Mouse (Mus musculus) midbrain, embryonic 10.5 days (tissue): ENCODE results near the gene Gm44973. TPM values are rescaled to one million over a fixed set of nuclear protein-coding genes. Genes with fewer than 3 reads are reported as not detected.

ENCODE experiments used
- DNase-seq: peaks from one replicate; pipeline ENCODE4 v3.0.0-alpha.2; 2017; ENCODE audit warnings: low spot score
- H3K27ac ChIP-seq: fragments of 300-500 bp; sonication (generic); replicated peaks from 2 replicates; pipeline ENCODE4 v1.5.1; 2016; ENCODE audit warnings: mild to moderate bottlenecking
- H3K27me3 ChIP-seq: fragments of 300-500 bp; sonication (generic); 2 replicates; pipeline ENCODE4 v1.6.1; 2016; ENCODE audit warnings: low read depth, mild to moderate bottlenecking; ENCODE audit not compliant: poor library complexity, severe bottlenecking
- H3K36me3 ChIP-seq: fragments of 300-500 bp; sonication (generic); 2 replicates; pipeline ENCODE4 v1.6.1; 2016; ENCODE audit warnings: mild to moderate bottlenecking, moderate library complexity
- H3K4me1 ChIP-seq: fragments of 300-500 bp; sonication (generic); 2 replicates; pipeline ENCODE4 v1.6.1; 2016
- H3K4me3 ChIP-seq: fragments of 300-500 bp; sonication (generic); 2 replicates; pipeline ENCODE4 v1.5.1; 2016; ENCODE audit warnings: mild to moderate bottlenecking, moderate library complexity
- H3K9me3 ChIP-seq: fragments of 300-500 bp; sonication (generic); replicated peaks from 2 replicates; pipeline ENCODE4 v1.6.1; 2016; ENCODE audit warnings: mild to moderate bottlenecking
- WGBS: fragments of 180-500 bp; shearing (Covaris S2); methylation state at CpG from one replicate; pipeline ENCODE4 v1.1.7; 2016; 5-methylcytosine and 5-hydroxymethylcytosine counted together
- polyA plus RNA-seq: library from polyadenylated mRNA; unstranded; fragments of >200 nt; fragmentation: Nextera tagmentation; extraction: Ambion mirVana; gene quantifications from 2 replicates; pipeline ENCODE4 v1.2.1, GENCODE M21; 2016

The Gm44973 gene
- polyA plus RNA-seq, 1 experiment from 2014 or later: 1.2 TPM

- WGBS: under 1% methylated on average over 81 of the region's 81 CpGs
- H3K36me3 ChIP-seq: peaks cover 71% of the 10 kb centered on the region
- H3K4me1 ChIP-seq: peaks cover 20% of the 10 kb centered on the region
These were observed 64.9 kb downstream of the Gm44973 start, which contains the start of gene Epn1 for GRCm38 (mm10) chr7:5080010-5080751. Gene Epn1 (plus strand): TSS chr7:5080235.

GRCm38 (mm10) chr7:5080815-5081214, 65.5 kb downstream of the Gm44973 start:
- Histone ChIP-seq H3K27ac (peak overlapping the region; percentile 93), H3K27me3 (no peaks in the 10 kb centered on the region), H3K4me1 (peaks cover 20% of the 10 kb centered on the region), H3K4me3 (peak overlapping the region; percentile 95), H3K36me3 (peaks cover 72% of the 10 kb centered on the region), H3K9me3 (no peaks in the 10 kb centered on the region)
- DNase-seq: no peak
- WGBS: 26% methylated on average over 6 of the region's 6 CpGs

More at GRCm38 (mm10) chr7:5080010-5080751, 64.9 kb downstream of the Gm44973 start, which contains the start of gene Epn1:
- Histone ChIP-seq H3K4me3 (peak within 1 kb of the TSS; percentile 95), H3K27ac (peak within 1 kb of the TSS; percentile 93), H3K9me3 (no peaks in the 10 kb centered on the region), H3K27me3 (no peaks in the 10 kb centered on the region)
- peak; percentile 95 for DNase-seq

GRCm38 (mm10) chr7:5081241-5081640, 65.9 kb downstream of the Gm44973 start:
- Histone ChIP-seq H3K4me3 (peak overlapping the region; percentile 95), H3K36me3 (peaks cover 73% of the 10 kb centered on the region), H3K27ac (no peak overlapping the region), H3K4me1 (peaks cover 20% of the 10 kb centered on the region), H3K9me3 (no peaks in the 10 kb centered on the region; the same call in 1 of the 2 replicates), H3K27me3 (no peaks in the 10 kb centered on the region)
- 85% methylated on average over 6 of the region's 6 CpGs for WGBS
- no peak for DNase-seq

GRCm38 (mm10) chr7:5081939-5082338, 66.6 kb downstream of the Gm44973 start:
- Histone ChIP-seq H3K36me3 (peaks cover 72% of the 10 kb centered on the region), H3K4me3 (peak overlapping the region; percentile 95; the same call in 1 of the 2 replicates)
- 100% methylated on average over 2 of the region's 2 CpGs for WGBS

More at GRCm38 (mm10) chr7:5081939-5082338, 66.6 kb downstream of the Gm44973 start:
- H3K27ac ChIP-seq: no peak overlapping the region
- no peaks in the 10 kb centered on the region for H3K27me3 ChIP-seq
- H3K4me1 ChIP-seq: peaks cover 20% of the 10 kb centered on the region
- no peaks in the 10 kb centered on the region; the same call in 1 of the 2 replicates for H3K9me3 ChIP-seq
- no peak for DNase-seq

Other genes starting within 250 kb of the Gm44973 start
- gene Fam71e2, start 244.2 kb upstream of the Gm44973 start, polyA plus RNA-seq: not detected in 2 replicates
- 0.21 TPM in 1 of 2 replicates, not detected in the other for gene Il11, start 232.6 kb upstream of the Gm44973 start, polyA plus RNA-seq
- not detected in 2 replicates for gene Tmem190, start 232.6 kb upstream of the Gm44973 start, polyA plus RNA-seq
- 2.7 and 3.4 TPM in 2 replicates for gene Tmem238, start 225.8 kb upstream of the Gm44973 start, polyA plus RNA-seq
- gene Rpl28, start 222.6 kb upstream of the Gm44973 start, polyA plus RNA-seq: 339 and 383 TPM in 2 replicates
- gene Ube2s, start 202.9 kb upstream of the Gm44973 start, polyA plus RNA-seq: 357 and 426 TPM in 2 replicates
- gene Shisa7, start 170.8 kb upstream of the Gm44973 start, polyA plus RNA-seq: 0.28 and 1.1 TPM in 2 replicates
- gene Isoc2b, start 145.2 kb upstream of the Gm44973 start, polyA plus RNA-seq: 2.8 and 4.1 TPM in 2 replicates
- 0.64 and 0.70 TPM in 2 replicates for gene Isoc2a, start 138.3 kb upstream of the Gm44973 start, polyA plus RNA-seq
- gene Gm36210, start 109.0 kb upstream of the Gm44973 start, polyA plus RNA-seq: 0.20 TPM in 1 of 2 replicates, not detected in the other
- gene Zfp628, start 100.3 kb upstream of the Gm44973 start, polyA plus RNA-seq: 4.3 and 4.7 TPM in 2 replicates
- gene Nat14, start 93.5 kb upstream of the Gm44973 start, polyA plus RNA-seq: 10.4 and 11.6 TPM in 2 replicates
- gene Ssc5d, start 89.7 kb upstream of the Gm44973 start, polyA plus RNA-seq: 1.6 and 1.9 TPM in 2 replicates
- 0.05 and 0.26 TPM in 2 replicates for gene Sbk2, start 51.1 kb upstream of the Gm44973 start, polyA plus RNA-seq
- not detected in 2 replicates for gene Sbk3, start 44.3 kb upstream of the Gm44973 start, polyA plus RNA-seq
- gene Zfp579, start 19.3 kb upstream of the Gm44973 start, polyA plus RNA-seq: 26.2 and 35.6 TPM in 2 replicates
- gene Zfp524, start 1.1 kb upstream of the Gm44973 start, polyA plus RNA-seq: 7.1 and 9.1 TPM in 2 replicates
- 56.7 and 58.1 TPM in 2 replicates for gene Fiz1, start 799 bp upstream of the Gm44973 start, polyA plus RNA-seq
- gene Zfp865, start 4.9 kb downstream of the Gm44973 start, polyA plus RNA-seq: 5.2 and 5.5 TPM in 2 replicates
- gene Ccdc106, start 5.1 kb downstream of the Gm44973 start, polyA plus RNA-seq: 5.1 and 5.2 TPM in 2 replicates
- not detected in 2 replicates for gene 4632433K11Rik, start 18.6 kb downstream of the Gm44973 start, polyA plus RNA-seq
- 2.8 and 4.2 TPM in 2 replicates for gene Zfp784, start 22.9 kb downstream of the Gm44973 start, polyA plus RNA-seq
- gene Zfp580, start 36.0 kb downstream of the Gm44973 start, polyA plus RNA-seq: 41.2 and 51.2 TPM in 2 replicates
- gene U2af2, start 46.6 kb downstream of the Gm44973 start, polyA plus RNA-seq: 176 and 180 TPM in 2 replicates
- gene Epn1, start 64.7 kb downstream of the Gm44973 start, polyA plus RNA-seq: 56.1 and 60.7 TPM in 2 replicates
- gene Rfpl4, start 101.5 kb downstream of the Gm44973 start, polyA plus RNA-seq: not detected in 2 replicates
- 0.33 and 0.48 TPM in 2 replicates for gene Rasl2-9, start 110.5 kb downstream of the Gm44973 start, polyA plus RNA-seq
- not detected in 2 replicates for gene Vmn1r55, start 134.2 kb downstream of the Gm44973 start, polyA plus RNA-seq
- not detected in 2 replicates for gene Vmn1r56, start 181.3 kb downstream of the Gm44973 start, polyA plus RNA-seq
- gene Vmn1r57, start 203.0 kb downstream of the Gm44973 start, polyA plus RNA-seq: not detected in 2 replicates